Mouse (Mus musculus): Measurements from ENCODE around the gene Snx3. TPM values are rescaled to one million over a fixed set of nuclear protein-coding genes. Genes with fewer than 3 reads are reported as not detected.

Gene Snx3
- total and polyA plus RNA-seq, 2 experiments from 2014 or later: 139 to 335 TPM

GRCm38 (mm10) chr10:42578281-42578675 lies 76.4 kb downstream of the Snx3 start:
- Histone ChIP-seq H3K9ac (no peak overlapping the region), H3K4me3 (ENCODE audit: low read depth, low read length) (peak overlapping the region; percentile 2; the same call in 1 of the 2 replicates), H3K4me2 (ENCODE audit: low read depth) (peak overlapping the region; percentile 75), H3K9me3 (ENCODE audit: low read length) (no peaks in the 10 kb centered on the region), H3K4me1 (ENCODE audit: insufficient read depth) (peaks cover 10% of the 10 kb centered on the region), H3K27me3 (ENCODE audit: insufficient read depth, low read length) (peaks cover 20% of the 10 kb centered on the region), H3K27ac (ENCODE audit: low read depth, low read length) (no peak overlapping the region), H3K36me3 (ENCODE audit: insufficient read depth) (no peaks in the 10 kb centered on the region)
- ATAC-seq (no peak), DNase-seq (peak; percentile 50)
- 5% methylated on average over 15 of the region's 15 CpGs for WGBS
- no peak for TF ChIP-seq CTCF (IDR thresholded peaks at IDR 0.05; ENCODE audit: low read depth)

DNA sequence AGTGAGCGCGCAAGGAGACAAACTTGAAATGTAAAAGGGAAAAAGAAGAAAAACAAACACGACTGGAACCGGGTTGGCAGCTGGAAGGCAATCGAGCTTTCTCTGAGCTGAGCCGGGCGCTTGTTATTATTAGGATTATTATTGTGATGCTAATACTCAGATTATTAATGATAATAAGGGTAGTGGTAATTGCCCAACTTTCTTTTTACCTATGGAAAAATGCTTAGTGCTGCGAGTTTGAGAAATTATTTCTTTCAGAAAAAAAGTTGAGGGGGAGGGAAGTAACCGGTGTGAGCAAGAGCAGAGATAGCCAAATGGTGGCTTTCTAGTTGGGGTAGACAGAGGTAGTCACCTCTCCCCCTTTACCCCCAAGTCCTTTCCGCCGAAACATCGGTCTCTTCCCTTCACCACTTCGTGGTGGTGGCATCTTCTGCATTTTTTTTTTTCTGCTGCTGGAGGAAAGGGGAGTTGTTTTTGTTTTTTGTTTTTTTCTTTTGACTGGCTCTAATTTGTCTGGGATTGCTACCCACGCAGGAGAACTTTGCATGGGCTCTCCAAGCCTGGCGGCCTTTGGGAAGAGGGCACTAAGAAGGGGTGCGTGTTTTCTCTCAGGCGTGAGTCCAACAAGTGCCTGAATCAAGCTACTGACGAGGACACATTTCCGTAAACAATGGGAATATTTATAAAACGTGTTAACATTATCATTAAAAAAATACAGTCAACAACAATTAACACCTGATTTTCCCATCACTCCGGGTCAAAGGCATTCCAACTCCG lies 77.1 kb downstream of the Snx3 start:
- DNase-seq (no peak), ATAC-seq (no peak)
- Histone ChIP-seq H3K4me2 (ENCODE audit: low read depth) (peak overlapping the region; percentile 75), H3K4me1 (ENCODE audit: insufficient read depth) (peaks cover 10% of the 10 kb centered on the region), H3K27ac (ENCODE audit: low read depth, low read length) (0 out of 2 replicates have a peak overlapping the region, but pooled peaks have one; percentile 23), H3K9ac (no peak overlapping the region), H3K36me3 (ENCODE audit: insufficient read depth) (no peaks in the 10 kb centered on the region), H3K9me3 (ENCODE audit: low read length) (no peaks in the 10 kb centered on the region), H3K4me3 (ENCODE audit: low read depth, low read length) (peak overlapping the region; percentile 34), H3K27me3 (ENCODE audit: insufficient read depth, low read length) (peaks cover 15% of the 10 kb centered on the region)
- no peak for TF ChIP-seq CTCF (IDR thresholded peaks at IDR 0.05; ENCODE audit: low read depth)
- WGBS: 3% methylated on average over 22 of the region's 22 CpGs

DNA sequence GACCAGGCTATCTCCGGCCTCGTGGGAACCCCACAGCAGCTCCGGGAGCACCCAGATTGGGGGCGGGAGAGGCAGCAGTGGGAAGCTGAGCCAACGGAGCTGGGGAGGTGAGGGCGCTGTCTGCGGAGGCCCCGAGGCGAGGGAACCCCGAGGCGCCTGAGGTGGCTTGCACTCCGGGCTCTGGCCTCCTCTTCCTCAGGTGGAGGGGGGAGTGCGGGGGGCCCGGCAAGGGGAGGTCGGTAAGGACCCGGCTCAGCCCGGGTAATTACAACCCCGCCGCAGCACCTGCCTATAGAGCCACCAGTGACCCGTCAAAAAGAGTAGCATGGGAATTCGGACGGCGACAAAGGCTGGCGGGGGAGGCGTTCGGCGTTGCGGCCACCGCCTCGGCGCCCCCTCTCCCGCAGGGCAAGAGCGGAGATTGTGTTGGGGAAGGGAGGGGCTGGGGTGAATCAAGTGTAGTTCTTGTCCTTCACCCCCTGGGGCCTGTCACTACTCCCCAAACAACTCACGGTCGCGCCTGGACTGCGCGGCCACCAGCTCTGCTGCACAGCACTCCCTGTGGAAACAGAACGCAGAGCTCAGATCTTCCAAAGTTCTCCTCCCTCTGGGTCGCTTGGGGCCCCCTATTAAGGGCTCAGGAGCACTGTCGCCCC lies 77.8 kb downstream of the Snx3 start:
- H3K27ac ChIP-seq (ENCODE audit: low read depth, low read length): peak overlapping the region; percentile 29; the same call in 1 of the 2 replicates
- peak; percentile 45 for DNase-seq

GRCm38 (mm10) chr10:42580131-42580950 lies 78.5 kb downstream of the Snx3 start:
- H3K27me3 ChIP-seq (ENCODE audit: insufficient read depth, low read length): peaks cover 8% of the 10 kb centered on the region
- H3K27ac ChIP-seq (ENCODE audit: low read depth, low read length): peak overlapping the region; percentile 29; the same call in 1 of the 2 replicates
- no peak for DNase-seq
- TF ChIP-seq CTCF (IDR thresholded peaks at IDR 0.05; ENCODE audit: low read depth): no peak
- peak overlapping the region; percentile 34 for H3K4me3 ChIP-seq (ENCODE audit: low read depth, low read length)
- WGBS: 4% methylated on average over 29 of the region's 29 CpGs
- no peaks in the 10 kb centered on the region for H3K9me3 ChIP-seq (ENCODE audit: low read length)
- peaks cover 12% of the 10 kb centered on the region for H3K4me1 ChIP-seq (ENCODE audit: insufficient read depth)
- peak overlapping the region; percentile 44 for H3K9ac ChIP-seq
- H3K36me3 ChIP-seq (ENCODE audit: insufficient read depth): no peaks in the 10 kb centered on the region
- ATAC-seq: no peak
- H3K4me2 ChIP-seq (ENCODE audit: low read depth): peak overlapping the region; percentile 75

More for the DNA sequence above, 77.8 kb downstream of the Snx3 start:
- Histone ChIP-seq H3K9ac (peak overlapping the region; percentile 44), H3K4me3 (ENCODE audit: low read depth, low read length) (peak overlapping the region; percentile 34), H3K4me2 (ENCODE audit: low read depth) (peak overlapping the region; percentile 75), H3K36me3 (ENCODE audit: insufficient read depth) (no peaks in the 10 kb centered on the region), H3K4me1 (ENCODE audit: insufficient read depth) (peaks cover 10% of the 10 kb centered on the region), H3K9me3 (ENCODE audit: low read length) (no peaks in the 10 kb centered on the region), H3K27me3 (ENCODE audit: insufficient read depth, low read length) (peaks cover 8% of the 10 kb centered on the region)
- peak; percentile 21; the same call in 1 of the 2 replicates for TF ChIP-seq CTCF (IDR thresholded peaks at IDR 0.05; ENCODE audit: low read depth)
- under 1% methylated on average over 40 of the region's 41 CpGs for WGBS
- peak; percentile 27; the same call in 1 of the 2 replicates for ATAC-seq

- ATAC-seq: no peak
Measured at GRCm38 (mm10) chr10:42580951-42581277, 79.1 kb downstream of the Snx3 start.

GRCm38 (mm10) chr10:42581694-42582565 lies 80.1 kb downstream of the Snx3 start:
- peak; percentile 75 for DNase-seq
- H3K4me2 ChIP-seq (ENCODE audit: low read depth): peak overlapping the region; percentile 75
- H3K27ac ChIP-seq (ENCODE audit: low read depth, low read length): 0 out of 2 replicates have a peak overlapping the region, but pooled peaks have one; percentile 15
- TF ChIP-seq CTCF (IDR thresholded peaks at IDR 0.05; ENCODE audit: low read depth): no peak
- H3K4me3 ChIP-seq (ENCODE audit: low read depth, low read length): peak overlapping the region; percentile 42
- peaks cover 12% of the 10 kb centered on the region for H3K4me1 ChIP-seq (ENCODE audit: insufficient read depth)
- peaks cover 5% of the 10 kb centered on the region; the same call in 1 of the 2 replicates for H3K27me3 ChIP-seq (ENCODE audit: insufficient read depth, low read length)
- H3K9ac ChIP-seq: peak overlapping the region; percentile 49
- H3K9me3 ChIP-seq (ENCODE audit: low read length): no peaks in the 10 kb centered on the region
- no peak for ATAC-seq
- 3% methylated on average over 45 of the region's 45 CpGs for WGBS
- no peaks in the 10 kb centered on the region for H3K36me3 ChIP-seq (ENCODE audit: insufficient read depth)

More at GRCm38 (mm10) chr10:42580951-42581277, 79.1 kb downstream of the Snx3 start:
- Histone ChIP-seq H3K27me3 (ENCODE audit: insufficient read depth, low read length) (peaks cover 7% of the 10 kb centered on the region), H3K4me1 (ENCODE audit: insufficient read depth) (peaks cover 12% of the 10 kb centered on the region), H3K4me3 (ENCODE audit: low read depth, low read length) (peak overlapping the region; percentile 34; the same call in 1 of the 2 replicates), H3K4me2 (ENCODE audit: low read depth) (peak overlapping the region; percentile 75), H3K9me3 (ENCODE audit: low read length) (no peaks in the 10 kb centered on the region), H3K9ac (peak overlapping the region; percentile 14; the same call in 1 of the 2 replicates), H3K27ac (ENCODE audit: low read depth, low read length) (no peak overlapping the region), H3K36me3 (ENCODE audit: insufficient read depth) (no peaks in the 10 kb centered on the region)
- WGBS: 11% methylated on average over 7 of the region's 7 CpGs
- no peak for TF ChIP-seq CTCF (IDR thresholded peaks at IDR 0.05; ENCODE audit: low read depth)
- DNase-seq: no peak

Data from forebrain, postnatal 0 days (tissue).